Mouse (Mus musculus) thymus, adult 2 months (tissue): ENCODE results near the gene Pdk2.

Experiments used
- CTCF ChIP-seq: fragments of 200-500 bp; IDR thresholded peaks from 2 replicates; pipeline ENCODE4 v1.5.1; 2012; ENCODE audit warnings: mild to moderate bottlenecking, control low read depth, low read length, moderate library complexity, borderline replicate concordance; ENCODE audit not compliant: control insufficient read depth, poor library complexity, insufficient read depth; ENCODE audit errors: extremely low read depth
- POLR2A ChIP-seq: fragments of 200-500 bp; IDR thresholded peaks from 2 replicates; pipeline ENCODE4 v1.6.1; 2012; ENCODE audit warnings: mild to moderate bottlenecking, low read length, control low read depth, moderate library complexity; ENCODE audit not compliant: control insufficient read depth, poor library complexity, insufficient read depth; ENCODE audit errors: extremely low read depth

- no peak for TF ChIP-seq CTCF
- no peak for TF ChIP-seq POLR2A
These were observed 48.7 kb downstream of the Pdk2 start for GRCm38 (mm10) chr11:94992480-94992753.
